Mouse (Mus musculus) liver, adult (tissue): Measurements from ENCODE around the gene Fbxo48.

Source experiments
- GATA4 ChIP-seq: IDR thresholded peaks from 2 replicates; pipeline ENCODE4 v1.6.1; 2014; ENCODE audit warnings: mild to moderate bottlenecking, low read length; ENCODE audit not compliant: insufficient replicate concordance

Fbxo48 gene

GRCm38 (mm10) chr11:16950976-16951760 is at the start of gene Fbxo48:
Fbxo48 (plus strand) TSS chr11:16951375.
- no peak for TF ChIP-seq GATA4

- no peak for TF ChIP-seq GATA4
Measured at GRCm38 (mm10) chr11:16904302-16905011, 46.7 kb upstream of the Fbxo48 start.

- TF ChIP-seq GATA4 = no peak
Measured at GRCm38 (mm10) chr11:16905012-16905332, 46.2 kb upstream of the Fbxo48 start.

GRCm38 (mm10) chr11:16906530-16906929 is 44.6 kb upstream of the Fbxo48 start:
- no peak for TF ChIP-seq GATA4

GRCm38 (mm10) chr11:16907517-16908129 is 43.6 kb upstream of the Fbxo48 start:
- no peak for TF ChIP-seq GATA4

- TF ChIP-seq GATA4 = no peak
Measured at GRCm38 (mm10) chr11:16914756-16915155, 36.4 kb upstream of the Fbxo48 start.

- TF ChIP-seq GATA4 = no peak
Measured at GRCm38 (mm10) chr11:16915850-16916249, 35.3 kb upstream of the Fbxo48 start.

GRCm38 (mm10) chr11:16917512-16917911 is 33.7 kb upstream of the Fbxo48 start:
- no peak for TF ChIP-seq GATA4

- TF ChIP-seq GATA4 = no peak
Measured at GRCm38 (mm10) chr11:16932159-16932558, 19.0 kb upstream of the Fbxo48 start.

- TF ChIP-seq GATA4 = no peak
Measured at GRCm38 (mm10) chr11:16935577-16936236, 15.5 kb upstream of the Fbxo48 start.

- no peak for TF ChIP-seq GATA4
Measured at GRCm38 (mm10) chr11:16941103-16941793, 9.9 kb upstream of the Fbxo48 start.

- no peak for TF ChIP-seq GATA4
Measured at GRCm38 (mm10) chr11:16941973-16942452, 9.2 kb upstream of the Fbxo48 start.

GRCm38 (mm10) chr11:16943016-16943415 is 8.2 kb upstream of the Fbxo48 start:
- TF ChIP-seq GATA4 = no peak

- no peak for TF ChIP-seq GATA4
Measured at GRCm38 (mm10) chr11:16948756-16949155, 2.4 kb upstream of the Fbxo48 start.
